Mouse (Mus musculus) heart, adult 2 months (tissue): ENCODE data around the gene Aplf.

ENCODE experiments used
- CTCF ChIP-seq: fragments of 200-600 bp; IDR thresholded peaks from 2 replicates; pipeline ENCODE4 v1.8.1; 2022; ENCODE audit warnings: antibody characterized with exemption, mild to moderate bottlenecking, moderate library complexity
- POLR2A ChIP-seq: fragments of 200-500 bp; IDR thresholded peaks from 2 replicates; pipeline ENCODE4 v1.6.1; 2011; ENCODE audit warnings: mild to moderate bottlenecking, low read depth, low read length, control low read depth; ENCODE audit not compliant: insufficient read depth

DNA sequence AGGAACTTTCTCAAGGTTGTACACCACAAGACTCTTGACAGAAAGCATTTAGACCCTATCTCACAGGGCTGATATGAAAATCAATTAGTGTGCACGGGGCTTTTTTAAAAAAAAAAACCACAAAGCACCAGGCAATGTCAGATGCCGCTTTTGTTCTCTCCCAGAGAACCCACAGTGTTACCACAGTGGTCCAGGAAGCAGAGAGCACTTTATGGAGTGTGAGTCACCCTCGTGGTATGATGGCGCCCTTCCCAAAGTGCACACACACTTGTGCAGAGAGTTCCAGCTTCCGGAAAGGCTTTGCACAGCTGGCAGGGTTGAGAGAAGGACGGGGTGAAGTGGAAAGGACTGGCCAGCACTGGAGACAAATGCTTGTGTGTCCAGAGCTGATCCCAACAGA is 89.5 kb downstream of the Aplf start:
- TF ChIP-seq CTCF (no peak), POLR2A (no peak)
